Mouse (Mus musculus): ENCODE measurements at regions not wholly inside any gene's neighbourhood (a gene's known extent, or its start where the extent isn't known, plus 50 kb on each side); places are given as distances from the start of the nearest gene placed in this dataset.

- no peak for DNase-seq (ENCODE audit: low spot score in 2 of 2)
These were observed 375.0 kb downstream of the Cdh26 start for GRCm38 (mm10) chr2:178805283-178805682.

GRCm38 (mm10) chr2:178821552-178821951 lies 391.2 kb downstream of the Cdh26 start:
- no peak for DNase-seq (ENCODE audit: low spot score in 2 of 2)

GRCm38 (mm10) chr2:178830313-178830712 lies 400.0 kb downstream of the Cdh26 start:
- no peak for DNase-seq (ENCODE audit: low spot score in 2 of 2)

GRCm38 (mm10) chr2:178834986-178835385 lies 404.7 kb downstream of the Cdh26 start:
- DNase-seq (ENCODE audit: low spot score in 2 of 2), result no peak

- DNase-seq (ENCODE audit: low spot score in 2 of 2), result no peak
These were observed 408.2 kb downstream of the Cdh26 start for GRCm38 (mm10) chr2:178838571-178838970.

- DNase-seq (ENCODE audit: low spot score in 2 of 2), result peak; percentile 31 to 33
These were observed 410.6 kb downstream of the Cdh26 start for GRCm38 (mm10) chr2:178840975-178841374.

- peak in 1 of 2 experiments; percentile 25 for DNase-seq (ENCODE audit: low spot score in 2 of 2)
These were observed 412.3 kb downstream of the Cdh26 start for GRCm38 (mm10) chr2:178842595-178842994.

- DNase-seq (ENCODE audit: low spot score in 2 of 2), result no peak
These were observed 413.1 kb downstream of the Cdh26 start for GRCm38 (mm10) chr2:178843458-178843857.

- no peak for DNase-seq (ENCODE audit: low spot score in 2 of 2)
These were observed 414.2 kb downstream of the Cdh26 start for GRCm38 (mm10) chr2:178844561-178844960.

GRCm38 (mm10) chr2:178850320-178850719 lies 420.0 kb downstream of the Cdh26 start:
- DNase-seq (ENCODE audit: low spot score in 2 of 2), result no peak

- no peak for DNase-seq (ENCODE audit: low spot score in 2 of 2)
These were observed 420.4 kb downstream of the Cdh26 start for GRCm38 (mm10) chr2:178850769-178851168.

- no peak for DNase-seq (ENCODE audit: low spot score in 2 of 2)
These were observed 423.7 kb downstream of the Cdh26 start for GRCm38 (mm10) chr2:178854012-178854411.

GRCm38 (mm10) chr2:178854760-178855159 lies 424.4 kb downstream of the Cdh26 start:
- DNase-seq (ENCODE audit: low spot score in 2 of 2), result no peak

GRCm38 (mm10) chr2:178862620-178863019 lies 432.3 kb downstream of the Cdh26 start:
- no peak for DNase-seq (ENCODE audit: low spot score in 2 of 2)

- no peak for DNase-seq (ENCODE audit: low spot score in 2 of 2)
These were observed 436.8 kb downstream of the Cdh26 start for GRCm38 (mm10) chr2:178867086-178867485.

GRCm38 (mm10) chr2:178869160-178869559 lies 438.8 kb downstream of the Cdh26 start:
- DNase-seq (ENCODE audit: low spot score in 2 of 2), result no peak

GRCm38 (mm10) chr2:178878436-178878835 lies 448.1 kb downstream of the Cdh26 start:
- DNase-seq (ENCODE audit: low spot score in 2 of 2), result no peak

GRCm38 (mm10) chr2:178885686-178886085 lies 455.4 kb downstream of the Cdh26 start:
- peak in 1 of 2 experiments; percentile 22 for DNase-seq (ENCODE audit: low spot score in 2 of 2)

GRCm38 (mm10) chr2:178888704-178889103 lies 458.4 kb downstream of the Cdh26 start:
- no peak for DNase-seq (ENCODE audit: low spot score in 2 of 2)

GRCm38 (mm10) chr2:178902397-178902796 lies 472.1 kb downstream of the Cdh26 start:
- DNase-seq (ENCODE audit: low spot score in 2 of 2), result no peak

- no peak for DNase-seq (ENCODE audit: low spot score in 2 of 2)
These were observed 479.0 kb downstream of the Cdh26 start for GRCm38 (mm10) chr2:178909325-178909724.

- DNase-seq (ENCODE audit: low spot score in 2 of 2), result no peak
These were observed 481.3 kb downstream of the Cdh26 start for GRCm38 (mm10) chr2:178911646-178912045.

- no peak for DNase-seq (ENCODE audit: low spot score in 2 of 2)
These were observed 486.1 kb downstream of the Cdh26 start for GRCm38 (mm10) chr2:178916316-178917033.

Data from layer of hippocampus, adult 8-10 months (tissue).